Mouse (Mus musculus) Patski (cell line): ENCODE data around the gene Nutf2. TPM values are rescaled to one million over a fixed set of nuclear protein-coding genes. Genes with fewer than 3 reads are reported as not detected.

ENCODE experiments used
- ATAC-seq: fragments of 100-300 bp; one replicate; pipeline ENCODE4 v1.8.0; 2021
- CTCF ChIA-PET: fragments of 350-600 bp; sonication (Branson Sonifier 250); formaldehyde crosslinking; loops from one replicate; lab custom pipeline; 2022; ENCODE audit warnings: inconsistent platforms; lab: Charles Lee
- POLR2A ChIA-PET: fragments of 350-600 bp; sonication (Branson Sonifier 250); formaldehyde crosslinking; loops from one replicate; lab custom pipeline; 2022; ENCODE audit warnings: antibody characterized with exemption, inconsistent platforms; lab: Charles Lee
- DNase-seq: peaks from one replicate; pipeline ENCODE4 v3.0.0-alpha.2; 2011; ENCODE audit warnings: low read depth, low spot score
- H3K27me3 ChIP-seq: fragments of 371-371 bp; one replicate; pipeline ENCODE4 v1.5.1; 2021
- CTCF ChIP-seq: fragments of 100-300 bp; IDR thresholded peaks from one replicate; pipeline ENCODE4 v1.5.1; 2021
- in situ Hi-C: fragments of 300-500 bp; cut with MboI; formaldehyde crosslinking; loops from 3 replicates; pipeline ENCODE4 v1.11.1; 2018; ENCODE audit warnings: low pct_unique_long_range_greater_than_20kb, mixed read lengths
- polyA plus RNA-seq: library from polyadenylated mRNA; unstranded; gene quantifications from one replicate; pipeline ENCODE4 v1.2.3, GENCODE M21; 2021

Gene Nutf2
- polyA plus RNA-seq, 1 experiment from 2014 or later = 19.1 TPM

- H3K27me3 ChIP-seq = no peaks in the 10 kb centered on the region
- POLR2A ChIA-PET = no interaction called here
- ATAC-seq = no peak
- TF ChIP-seq CTCF = no peak
- in situ Hi-C loops = no loop called here
- CTCF ChIA-PET = interaction anchor here (0.8 to 1.5 kb wide), 2 partner anchors 23 to 46 kb away, joined by 3 read pairs; partner anchors contain the start of gene Thap11
- DNase-seq = no peak
These were observed 40.7 kb downstream of the Nutf2 start for GRCm38 (mm10) chr8:105900941-105901616.

- no peak for TF ChIP-seq CTCF
- ATAC-seq (no peak), DNase-seq (no peak)
- CTCF ChIA-PET = interaction anchor here (0.9 to 4.6 kb wide), 5 partner anchors 11 to 36 kb away, joined by 3 to 19 read pairs (median 3); no protein-coding TSS in a partner anchor
- H3K27me3 ChIP-seq = no peaks in the 10 kb centered on the region
- POLR2A ChIA-PET = interaction anchor here (0.8 kb wide), 1 partner anchor 11 kb away, joined by 3 read pairs; no protein-coding TSS in a partner anchor
- in situ Hi-C loops = no loop called here
These were observed 59.0 kb downstream of the Nutf2 start for GRCm38 (mm10) chr8:105919390-105919789.

- no peak for TF ChIP-seq CTCF
- ATAC-seq (no peak), DNase-seq (no peak)
- POLR2A ChIA-PET = no interaction called here
- CTCF ChIA-PET = interaction anchor here (1.0 to 3.0 kb wide), 6 partner anchors 8 to 70 kb away, joined by 3 to 11 read pairs (median 4); partner anchors contain the start of gene Thap11
- in situ Hi-C loops = loop anchor here (5.0 kb wide), 1 partner anchor 33 kb away; the partner anchor contains the start of gene Nrn1l
- no peaks in the 10 kb centered on the region for H3K27me3 ChIP-seq
These were observed 64.7 kb downstream of the Nutf2 start for GRCm38 (mm10) chr8:105925123-105925522.

Other genes with a start within 250 kb of the Nutf2 start
- 62.5 TPM for gene Ctcf, start 224.0 kb upstream of the Nutf2 start, polyA plus RNA-seq
- 0.30 TPM for gene Agrp, start 223.2 kb upstream of the Nutf2 start, polyA plus RNA-seq
- gene Carmil2, start 174.3 kb upstream of the Nutf2 start, polyA plus RNA-seq = 0.44 TPM
- 39.2 TPM for gene Acd, start 159.5 kb upstream of the Nutf2 start, polyA plus RNA-seq
- gene Pard6a, start 159.4 kb upstream of the Nutf2 start, polyA plus RNA-seq = 23.3 TPM
- gene 4933405L10Rik, start 152.9 kb upstream of the Nutf2 start, polyA plus RNA-seq = 1.0 TPM
- 39.5 TPM for gene Enkd1, start 152.4 kb upstream of the Nutf2 start, polyA plus RNA-seq
- 23.6 TPM for gene Gfod2, start 101.9 kb upstream of the Nutf2 start, polyA plus RNA-seq
- 25.3 TPM for gene Ranbp10, start 33.2 kb upstream of the Nutf2 start, polyA plus RNA-seq
- 0.24 TPM for gene Tsnaxip1, start 32.8 kb upstream of the Nutf2 start, polyA plus RNA-seq
- gene Cenpt, start 7.3 kb upstream of the Nutf2 start, polyA plus RNA-seq = 38.4 TPM
- gene Thap11, start 5.4 kb upstream of the Nutf2 start, polyA plus RNA-seq = 49.7 TPM
- 50.9 TPM for gene Edc4, start 20.3 kb downstream of the Nutf2 start, polyA plus RNA-seq
- gene Nrn1l, start 33.0 kb downstream of the Nutf2 start, polyA plus RNA-seq = 0.47 TPM
- gene Pskh1, start 39.9 kb downstream of the Nutf2 start, polyA plus RNA-seq = 36.4 TPM
- gene Ctrl, start 73.3 kb downstream of the Nutf2 start, polyA plus RNA-seq = 1.3 TPM
- 61.7 TPM for gene Psmb10, start 77.9 kb downstream of the Nutf2 start, polyA plus RNA-seq
- gene Lcat, start 82.8 kb downstream of the Nutf2 start, polyA plus RNA-seq = 1.3 TPM
- 76.0 TPM for gene Slc12a4, start 105.5 kb downstream of the Nutf2 start, polyA plus RNA-seq
- not detected for gene Dpep3, start 118.8 kb downstream of the Nutf2 start, polyA plus RNA-seq
- 15.4 TPM for gene Dus2, start 130.8 kb downstream of the Nutf2 start, polyA plus RNA-seq
- 0.14 TPM for gene Dpep2nb, start 145.4 kb downstream of the Nutf2 start, polyA plus RNA-seq
- 12.7 TPM for gene Ddx28, start 151.3 kb downstream of the Nutf2 start, polyA plus RNA-seq
- gene Nfatc3, start 198.3 kb downstream of the Nutf2 start, polyA plus RNA-seq = 33.5 TPM